Mouse (Mus musculus) lung, adult 10 weeks (tissue): ENCODE data around the gene Ints1. TPM values are rescaled to one million over a fixed set of nuclear protein-coding genes. Genes with fewer than 3 reads are reported as not detected.

Source experiments
- polyA plus RNA-seq: library from polyadenylated mRNA; stranded (reverse); fragments of 350-450 nt; fragmentation: Illumina TruSeq; extraction: RNeasy Lipid Tissue Mini Kit (QIAGEN cat#74804); gene quantifications from one replicate; pipeline ENCODE4 v1.2.3, GENCODE M21; 2014; ENCODE audit warnings: low read depth, low replicate concordance; ENCODE audit not compliant: insufficient read depth

The Ints1 gene
- 14.8 TPM for polyA plus RNA-seq

DNA sequence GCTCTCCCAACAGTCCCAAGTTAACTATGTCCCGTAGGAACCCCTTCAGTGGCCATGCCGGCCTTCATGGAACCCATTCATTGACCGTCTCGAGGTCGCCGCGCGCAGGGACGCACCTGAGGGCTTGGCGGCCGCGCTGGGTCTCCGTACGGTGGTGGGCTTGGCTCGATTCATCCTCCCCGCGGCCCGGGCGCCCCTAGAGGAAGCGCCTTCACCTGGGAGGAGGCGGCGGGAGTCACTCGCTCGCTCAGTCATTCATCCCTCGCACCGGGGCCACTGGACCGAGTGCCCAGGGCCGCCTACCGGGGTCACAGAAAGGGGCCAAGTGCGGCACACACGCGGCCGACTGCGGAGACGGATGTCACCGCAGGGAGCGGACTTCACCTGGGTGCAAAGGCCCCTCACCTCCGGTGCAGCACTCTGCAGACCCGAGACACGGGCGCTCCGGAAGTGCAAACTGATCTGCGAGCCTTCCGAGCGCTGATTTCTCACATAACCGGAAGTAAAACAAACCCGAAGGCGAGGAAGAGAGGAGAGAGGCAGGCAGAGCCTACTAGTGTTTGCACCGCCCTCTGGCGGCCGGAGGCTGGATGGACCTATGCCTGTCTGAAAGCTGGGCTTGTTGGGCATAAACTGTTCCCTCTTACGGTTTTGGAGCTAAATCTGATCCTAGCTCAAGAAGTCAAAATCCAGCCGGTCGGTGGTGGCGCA lies at the start of gene Ints1:
TSS of gene Ints1 (minus strand) at position 459 of the 711 bp plus-strand sequence.

DNA sequence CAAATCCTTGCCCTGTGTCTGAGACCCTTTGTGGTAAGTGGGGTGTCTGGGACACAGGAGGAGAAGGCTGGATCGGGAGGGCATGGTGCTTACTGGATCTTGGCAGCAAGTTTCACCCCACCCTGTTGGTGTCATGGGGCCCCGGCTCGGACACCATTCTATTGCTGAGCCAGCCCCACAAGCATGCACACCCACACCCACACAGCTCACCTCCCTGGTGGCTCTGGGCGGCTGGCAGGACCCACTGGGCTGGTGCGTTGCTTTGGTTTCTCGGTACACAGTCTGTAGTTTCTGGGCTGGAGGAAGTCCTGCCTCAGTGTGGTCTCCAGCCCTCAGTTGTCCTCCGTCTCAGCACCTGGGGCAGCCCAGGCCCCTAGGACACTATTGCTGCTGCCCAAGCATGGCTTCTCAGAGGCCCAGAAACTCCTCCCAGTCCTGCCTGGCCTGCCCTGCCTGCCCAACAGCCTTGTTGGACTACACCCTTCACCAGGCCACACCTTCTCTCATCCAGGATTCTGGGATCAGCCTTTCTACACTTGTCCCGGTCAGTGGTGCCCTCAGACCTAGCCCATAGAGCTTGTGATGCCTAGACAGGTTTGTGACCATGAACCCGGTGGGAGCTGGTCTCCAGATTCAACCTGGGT lies 44.2 kb upstream of the Ints1 start, which contains the start of gene Tmem184a:
TSS of gene Tmem184a (minus strand) at position 380 of the 644 bp plus-strand sequence.

DNA sequence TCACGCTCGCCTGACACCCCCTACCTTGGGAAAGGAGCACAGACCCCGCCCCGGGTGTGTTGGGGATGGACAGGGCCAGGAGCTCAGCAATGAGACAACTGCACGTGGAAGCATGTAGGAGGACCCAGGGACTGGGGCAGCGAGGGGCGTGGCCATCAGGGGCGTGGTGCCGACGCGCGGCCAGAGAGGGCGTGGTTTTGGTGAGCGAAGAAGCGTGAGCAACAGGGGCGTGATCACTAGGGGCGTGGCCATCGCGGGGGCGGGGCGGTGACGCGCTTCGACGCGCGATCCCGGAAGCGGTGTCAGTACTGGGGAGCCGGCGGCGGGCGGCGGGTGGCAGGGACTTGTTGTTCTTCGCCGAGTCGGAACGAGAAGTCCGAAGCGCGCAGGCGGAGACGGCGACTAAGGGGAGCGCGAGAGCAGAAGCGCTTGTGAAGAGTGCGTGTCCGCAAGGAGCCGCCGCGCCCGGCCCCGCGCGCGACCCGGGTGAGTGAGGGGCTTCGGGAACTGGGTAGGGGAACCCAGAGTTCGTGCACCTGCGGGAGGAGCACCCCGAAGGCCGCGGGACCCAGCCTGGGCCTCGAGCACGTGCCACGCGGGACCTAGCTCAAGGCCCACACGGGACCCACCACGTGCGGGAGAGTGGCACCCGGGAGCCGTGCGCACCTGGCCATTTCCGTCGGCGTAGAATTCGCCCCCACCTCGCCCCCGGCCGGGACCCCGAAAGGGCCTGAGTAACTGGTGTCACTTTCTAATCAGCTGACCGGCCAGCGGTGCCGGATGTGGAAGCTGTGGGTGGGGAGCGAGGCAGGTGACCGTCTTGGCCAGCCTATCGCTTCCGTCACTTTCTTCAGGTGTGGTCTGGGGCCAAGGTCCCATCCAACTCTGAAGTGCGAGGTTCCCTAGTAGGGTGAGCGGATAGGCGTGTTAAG lies 16.0 kb upstream of the Ints1 start, which contains the start of gene Mafk:
TSS of gene Mafk (plus strand) at position 287 of the 932 bp plus-strand sequence.

DNA sequence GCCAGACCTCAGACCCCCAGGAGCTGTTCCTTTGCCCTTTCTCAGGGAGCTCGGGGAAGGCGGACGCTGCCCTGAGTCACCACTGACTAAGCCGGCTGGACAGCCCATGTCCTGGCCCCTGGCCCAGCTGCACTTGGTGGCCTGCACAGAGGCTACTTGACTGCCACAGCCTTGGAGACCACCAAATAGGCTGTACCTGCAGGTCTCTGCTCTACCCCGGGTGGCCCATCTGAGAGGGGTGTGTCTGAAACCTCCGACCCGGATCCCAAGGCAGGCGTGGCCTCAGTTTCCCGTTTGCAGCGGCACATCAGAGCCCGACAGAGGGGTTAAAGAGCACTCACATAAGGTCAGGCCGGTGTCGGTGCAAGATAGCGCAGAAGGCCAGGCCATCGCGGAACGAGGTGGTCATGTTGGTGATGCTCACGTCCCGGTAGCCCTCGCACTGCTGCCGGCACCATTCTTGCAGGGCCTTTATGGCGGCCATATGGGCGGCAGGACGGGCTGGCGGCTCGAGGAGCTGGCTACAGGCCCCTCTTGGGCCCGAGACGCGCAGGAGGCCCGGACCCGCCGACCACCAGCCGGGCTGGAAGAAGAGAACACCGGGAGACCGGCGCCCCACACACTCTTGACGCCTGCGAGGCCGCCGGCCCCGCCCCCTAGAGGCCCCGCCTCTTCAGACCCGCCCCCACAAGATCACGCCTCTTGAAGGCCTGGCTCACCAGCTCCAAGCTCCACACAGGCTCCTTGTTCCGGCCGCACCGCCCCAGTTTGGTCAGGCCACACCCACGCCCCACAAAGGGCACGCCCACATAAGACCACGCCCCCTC lies 39.6 kb downstream of the Ints1 start, which contains the start of gene Micall2:
TSS of gene Micall2 (minus strand) at position 660 of the 827 bp plus-strand sequence.

Other genes starting within 250 kb of the Ints1 start
- gene Uncx, start 232.2 kb downstream of the Ints1 start, polyA plus RNA-seq = not detected
- 1.8 TPM for gene Micall2, start 39.3 kb downstream of the Ints1 start, polyA plus RNA-seq
- 36.4 TPM for gene Mafk, start 15.8 kb upstream of the Ints1 start, polyA plus RNA-seq
- 11.5 TPM for gene Tmem184a, start 44.2 kb upstream of the Ints1 start, polyA plus RNA-seq
- gene Gm26938, start 50.7 kb upstream of the Ints1 start, polyA plus RNA-seq = not detected
- gene Psmg3, start 51.2 kb upstream of the Ints1 start, polyA plus RNA-seq = 36.2 TPM
- 2.4 TPM for gene Elfn1, start 132.3 kb upstream of the Ints1 start, polyA plus RNA-seq